Mouse (Mus musculus): ENCODE data around the gene Rasgrp4. TPM values are rescaled to one million over a fixed set of nuclear protein-coding genes. Genes with fewer than 3 reads are reported as not detected.
"Not testable (repeated sequence)": the region's sequence is repeated elsewhere in the genome, so short reads cannot be mapped to it uniquely, and the experiment has no call there.

The Rasgrp4 gene
- total RNA-seq (2021) = 1 to 10 TPM; 1.4 TPM

- intact Hi-C loops (cut with DNase I) = no loop called here
- no peak for DNase-seq (ENCODE audit: low spot score)
Observed at GRCm38 (mm10) chr7:29134693-29135386, at the start of gene Rasgrp4. TSS of gene Rasgrp4 (plus strand) at chr7:29134851.

- intact Hi-C loops (cut with DNase I) = no loop called here
- no peak for DNase-seq (ENCODE audit: low spot score)
Observed at GRCm38 (mm10) chr7:29085981-29086380, 48.7 kb upstream of the Rasgrp4 start.

GRCm38 (mm10) chr7:29086902-29087301 is 47.7 kb upstream of the Rasgrp4 start:
- no peak for DNase-seq (ENCODE audit: low spot score)
- intact Hi-C loops (cut with DNase I) = no loop called here

GRCm38 (mm10) chr7:29088817-29089216 is 45.8 kb upstream of the Rasgrp4 start:
- intact Hi-C loops (cut with DNase I) = no loop called here
- no peak for DNase-seq (ENCODE audit: low spot score)

- intact Hi-C loops (cut with DNase I) = no loop called here
- DNase-seq (ENCODE audit: low spot score) = no peak
Observed at GRCm38 (mm10) chr7:29097131-29097530, 37.5 kb upstream of the Rasgrp4 start.

- intact Hi-C loops (cut with DNase I) = no loop called here
- no peak for DNase-seq (ENCODE audit: low spot score)
Observed at GRCm38 (mm10) chr7:29101286-29102017, 33.2 kb upstream of the Rasgrp4 start.

- intact Hi-C loops (cut with DNase I) = no loop called here
- DNase-seq (ENCODE audit: low spot score) = no peak
Observed at GRCm38 (mm10) chr7:29108992-29109955, 25.4 kb upstream of the Rasgrp4 start.

- no peak for DNase-seq (ENCODE audit: low spot score)
- intact Hi-C loops (cut with DNase I) = no loop called here
Observed at GRCm38 (mm10) chr7:29118142-29118851, 16.4 kb upstream of the Rasgrp4 start.

- intact Hi-C loops (cut with DNase I) = no loop called here
- no peak for DNase-seq (ENCODE audit: low spot score)
Observed at GRCm38 (mm10) chr7:29119526-29119925, 15.1 kb upstream of the Rasgrp4 start.

GRCm38 (mm10) chr7:29122821-29123220 is 11.8 kb upstream of the Rasgrp4 start:
- DNase-seq (ENCODE audit: low spot score) = no peak
- intact Hi-C loops (cut with DNase I) = no loop called here

- DNase-seq (ENCODE audit: low spot score) = no peak
- intact Hi-C loops (cut with DNase I) = no loop called here
Observed at GRCm38 (mm10) chr7:29123531-29124358, 10.9 kb upstream of the Rasgrp4 start.

GRCm38 (mm10) chr7:29124970-29125369 is 9.7 kb upstream of the Rasgrp4 start, which contains the start of gene Ryr1:
TSS of gene Ryr1 (minus strand) at chr7:29125179.
- intact Hi-C loops (cut with DNase I) = loop anchor here (5.0 kb wide), 2 partner anchors 122 to 172 kb away; partner anchors contain the start of gene 2200002D01Rik
- DNase-seq (ENCODE audit: low spot score) = no peak

- no peak for DNase-seq (ENCODE audit: low spot score)
- intact Hi-C loops (cut with DNase I) = loop anchor here (5.0 kb wide), 2 partner anchors 121 to 171 kb away; partner anchors contain the start of gene 2200002D01Rik
Observed at GRCm38 (mm10) chr7:29126173-29126915, 8.3 kb upstream of the Rasgrp4 start.

GRCm38 (mm10) chr7:29128725-29129124 is 5.9 kb upstream of the Rasgrp4 start:
- intact Hi-C loops (cut with DNase I) = loop anchor here (5.0 kb wide), 2 partner anchors 119 to 169 kb away; partner anchors contain the start of gene 2200002D01Rik
- no peak for DNase-seq (ENCODE audit: low spot score)

GRCm38 (mm10) chr7:29134230-29134629 is 421 bp upstream of the Rasgrp4 start:
- intact Hi-C loops (cut with DNase I) = no loop called here

GRCm38 (mm10) chr7:29137429-29137828 is 2.8 kb downstream of the Rasgrp4 start:
- DNase-seq (ENCODE audit: low spot score) = no peak
- intact Hi-C loops (cut with DNase I) = no loop called here

More at GRCm38 (mm10) chr7:29134230-29134629, 421 bp upstream of the Rasgrp4 start:
- no peak for DNase-seq (ENCODE audit: low spot score)

- DNase-seq (ENCODE audit: low spot score); intact Hi-C loops (cut with DNase I): not testable (repeated sequence)
Observed at GRCm38 (mm10) chr7:29139237-29139636, 4.6 kb downstream of the Rasgrp4 start.

- intact Hi-C loops (cut with DNase I) = no loop called here
- no peak for DNase-seq (ENCODE audit: low spot score)
Observed at GRCm38 (mm10) chr7:29141416-29141815, 6.8 kb downstream of the Rasgrp4 start.

Measured in heart, postnatal 25 days (tissue).